In the genomic region with DNA sequence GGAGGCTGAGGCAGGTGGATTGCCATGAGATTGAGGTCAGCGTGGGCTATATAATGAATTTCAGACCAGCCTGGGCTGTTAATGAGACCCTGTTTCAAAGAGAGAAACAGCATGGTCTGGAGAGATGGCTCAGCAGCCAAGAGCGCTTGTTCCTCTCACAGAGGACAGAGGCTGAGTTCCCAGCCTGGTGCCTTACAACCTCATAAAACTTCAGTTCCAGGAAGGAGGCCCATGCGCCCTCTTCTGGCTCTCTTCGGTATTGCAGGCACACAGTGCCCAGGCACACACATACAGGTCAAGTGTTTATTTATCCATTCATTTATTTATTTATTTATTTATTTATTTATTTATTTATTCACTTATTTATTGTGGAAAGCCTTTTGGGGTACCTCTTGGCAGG, we compare ENCODE assay signal across 8 mouse cellular contexts. TPM values are rescaled to one million over a fixed set of nuclear protein-coding genes. Genes with fewer than 3 reads are reported as not detected.
DNase-seq lines count a peak whose midpoint lies in the region; ATAC-seq lines count a peak whose summit lies in the region.

No protein-coding gene starts in this region.

- H3K36me3 ChIP-seq in neural tube, embryonic 15.5 days: no peaks in the 10 kb centered on the region
- no peaks in the 10 kb centered on the region for H3K36me3 ChIP-seq in embryonic facial prominence, embryonic 14.5 days (ENCODE audit: control insufficient read depth, insufficient read depth, low read length)
- H3K36me3 ChIP-seq in hindbrain, embryonic 11.5 days (ENCODE audit: control insufficient read depth, insufficient read depth, low read length): no peaks in the 10 kb centered on the region
- no peaks in the 10 kb centered on the region for H3K36me3 ChIP-seq in midbrain, embryonic 13.5 days

- H3K27ac ChIP-seq in neural tube, embryonic 15.5 days (replicated peaks): no peak overlapping the region
- H3K27ac ChIP-seq in embryonic facial prominence, embryonic 14.5 days (replicated peaks; ENCODE audit: low read depth, low read length): no peak overlapping the region
- H3K27ac ChIP-seq in hindbrain, embryonic 11.5 days (ENCODE audit: low read depth, low read length): no peak overlapping the region
- H3K27ac ChIP-seq in midbrain, embryonic 13.5 days: no peak overlapping the region

- no peak overlapping the region for H3K4me2 ChIP-seq in neural tube, embryonic 15.5 days
- no peak overlapping the region for H3K4me2 ChIP-seq in embryonic facial prominence, embryonic 14.5 days (ENCODE audit: low read depth, low read length)
- no peak overlapping the region for H3K4me2 ChIP-seq in hindbrain, embryonic 11.5 days (replicated peaks; ENCODE audit: low read depth, low read length)
- no peak overlapping the region for H3K4me2 ChIP-seq in midbrain, embryonic 13.5 days (replicated peaks)

- no peaks in the 10 kb centered on the region for H3K4me1 ChIP-seq in neural tube, embryonic 15.5 days
- H3K4me1 ChIP-seq in embryonic facial prominence, embryonic 14.5 days (ENCODE audit: control insufficient read depth, insufficient read depth, low read length): no peaks in the 10 kb centered on the region
- H3K4me1 ChIP-seq in hindbrain, embryonic 11.5 days (replicated peaks; ENCODE audit: control insufficient read depth, insufficient read depth, low read length): no peaks in the 10 kb centered on the region
- H3K4me1 ChIP-seq in midbrain, embryonic 13.5 days (replicated peaks): no peaks in the 10 kb centered on the region

- no peak; the same call in 1 of the 2 replicates for ATAC-seq in neural tube, embryonic 15.5 days (ENCODE audit: low FRiP score)
- peak; percentile 70; the same call in 1 of the 2 replicates for ATAC-seq in embryonic facial prominence, embryonic 14.5 days (ENCODE audit: low read depth)
- peak; percentile 61; the same call in 1 of the 2 replicates for ATAC-seq in hindbrain, embryonic 11.5 days (ENCODE audit: low FRiP score)
- peak; percentile 65; the same call in 1 of the 2 replicates for ATAC-seq in midbrain, embryonic 13.5 days

- no peaks in the 10 kb centered on the region for H3K9me3 ChIP-seq in neural tube, embryonic 15.5 days (replicated peaks)
- H3K9me3 ChIP-seq in embryonic facial prominence, embryonic 14.5 days (ENCODE audit: control insufficient read depth, low read length): no peaks in the 10 kb centered on the region
- H3K9me3 ChIP-seq in hindbrain, embryonic 11.5 days (ENCODE audit: control insufficient read depth, low read length): no peaks in the 10 kb centered on the region
- H3K9me3 ChIP-seq in midbrain, embryonic 13.5 days: no peaks in the 10 kb centered on the region

- WGBS in neural tube, embryonic 15.5 days: 26% methylated on average over 4 of the region's 4 CpGs
- WGBS in embryonic facial prominence, embryonic 14.5 days: 31% methylated on average over 4 of the region's 4 CpGs
- whole genome bisulfite sequencing in hindbrain, embryonic 11.5 days: 33% methylated on average over 4 of the region's 4 CpGs
- 32% methylated on average over 4 of the region's 4 CpGs for WGBS in midbrain, embryonic 13.5 days

- H3K27me3 ChIP-seq in neural tube, embryonic 15.5 days (replicated peaks): no peaks in the 10 kb centered on the region
- no peaks in the 10 kb centered on the region for H3K27me3 ChIP-seq in embryonic facial prominence, embryonic 14.5 days (replicated peaks; ENCODE audit: control insufficient read depth, insufficient read depth, low read length)
- no peaks in the 10 kb centered on the region for H3K27me3 ChIP-seq in hindbrain, embryonic 11.5 days (ENCODE audit: control insufficient read depth, insufficient read depth, low read length)
- no peaks in the 10 kb centered on the region for H3K27me3 ChIP-seq in midbrain, embryonic 13.5 days

- H3K9ac ChIP-seq in neural tube, embryonic 15.5 days (replicated peaks): no peak overlapping the region
- H3K9ac ChIP-seq in embryonic facial prominence, embryonic 14.5 days (ENCODE audit: low read depth, low read length): no peak overlapping the region
- H3K9ac ChIP-seq in hindbrain, embryonic 11.5 days (ENCODE audit: low read depth, low read length): no peak overlapping the region
- H3K9ac ChIP-seq in midbrain, embryonic 13.5 days (replicated peaks): no peak overlapping the region

- DNase-seq in neural tube, embryonic 10.5 days (ENCODE audit: extremely low spot score, low spot score): peak; percentile 92
- DNase-seq in adrenal gland, postnatal 14 days: peak; percentile 70
- DNase-seq in embryonic facial prominence, embryonic 14.5 days (ENCODE audit: low spot score): peak; percentile 68
- peak; percentile 86 for DNase-seq in hindbrain, embryonic 11.5 days (ENCODE audit: low spot score)
- DNase-seq in left cerebral cortex, postnatal 4 days: peak; percentile 68
- DNase-seq in thymus, postnatal 4 days: peak; percentile 77

- intact Hi-C loops in left cerebral cortex, postnatal 4 days (cut with DNase I): loop anchor here (5.0 kb wide), 1 partner anchor 71 kb away; no protein-coding TSS in a partner anchor

- H3K4me3 ChIP-seq in neural tube, embryonic 15.5 days (replicated peaks): no peak overlapping the region
- no peak overlapping the region for H3K4me3 ChIP-seq in embryonic facial prominence, embryonic 14.5 days (ENCODE audit: low read depth, low read length)
- no peak overlapping the region for H3K4me3 ChIP-seq in hindbrain, embryonic 11.5 days (ENCODE audit: low read depth, low read length)
- no peak overlapping the region for H3K4me3 ChIP-seq in midbrain, embryonic 13.5 days (replicated peaks)

RNA-seq across cellular contexts. Expression of gene Tead4, which starts 7.7 kb away (rescaled TPM):
- 0.89 and 0.93 TPM in 2 replicates for polyA plus RNA-seq in neural tube, embryonic 15.5 days (2015; fragmentation: Nextera tagmentation; extraction: Ambion mirVana)
- 4.7 and 5.4 TPM in 2 replicates for total RNA-seq in adrenal gland, postnatal 14 days (2021)
- polyA plus RNA-seq in embryonic facial prominence, embryonic 14.5 days (2014; fragmentation: Nextera tagmentation; extraction: Ambion mirVana): 6.3 and 8.9 TPM in 2 replicates
- 1.4 and 1.7 TPM in 2 replicates for polyA plus RNA-seq in hindbrain, embryonic 11.5 days (2014; fragmentation: Nextera tagmentation; extraction: Ambion mirVana)
- 1 to 10 TPM; 1.2 to 1.6 TPM for total RNA-seq in left cerebral cortex, postnatal 4 days (2021)
- polyA plus RNA-seq in midbrain, embryonic 13.5 days (2015; fragmentation: Nextera tagmentation; extraction: Ambion mirVana): 0.23 and 0.65 TPM in 2 replicates

RNA-seq across cellular contexts. Expression of gene Tulp3, which starts 47.3 kb away (rescaled TPM):
- polyA plus RNA-seq in neural tube, embryonic 15.5 days (2015; fragmentation: Nextera tagmentation; extraction: Ambion mirVana): 19.1 and 21.8 TPM in 2 replicates
- total RNA-seq in adrenal gland, postnatal 14 days (2021): 28.9 and 36.7 TPM in 2 replicates
- 20.7 and 21.9 TPM in 2 replicates for polyA plus RNA-seq in embryonic facial prominence, embryonic 14.5 days (2014; fragmentation: Nextera tagmentation; extraction: Ambion mirVana)
- polyA plus RNA-seq in hindbrain, embryonic 11.5 days (2014; fragmentation: Nextera tagmentation; extraction: Ambion mirVana): 15.7 and 23.4 TPM in 2 replicates
- 10 to 100 TPM; 21.8 to 24.7 TPM for total RNA-seq in left cerebral cortex, postnatal 4 days (2021)
- polyA plus RNA-seq in midbrain, embryonic 13.5 days (2015; fragmentation: Nextera tagmentation; extraction: Ambion mirVana): 17.8 and 19.6 TPM in 2 replicates

RNA-seq across cellular contexts. Expression of gene Rhno1, which starts 54.4 kb away (rescaled TPM):
- 72.2 and 85.9 TPM in 2 replicates for polyA plus RNA-seq in neural tube, embryonic 15.5 days (2015; fragmentation: Nextera tagmentation; extraction: Ambion mirVana)
- 23.7 and 25.6 TPM in 2 replicates for total RNA-seq in adrenal gland, postnatal 14 days (2021)
- 87.0 and 109 TPM in 2 replicates for polyA plus RNA-seq in embryonic facial prominence, embryonic 14.5 days (2014; fragmentation: Nextera tagmentation; extraction: Ambion mirVana)
- polyA plus RNA-seq in hindbrain, embryonic 11.5 days (2014; fragmentation: Nextera tagmentation; extraction: Ambion mirVana): 164 and 173 TPM in 2 replicates
- 10 to 100 TPM; 35.5 to 36.8 TPM for total RNA-seq in left cerebral cortex, postnatal 4 days (2021)
- 132 and 136 TPM in 2 replicates for polyA plus RNA-seq in midbrain, embryonic 13.5 days (2015; fragmentation: Nextera tagmentation; extraction: Ambion mirVana)

RNA-seq across cellular contexts. Expression of gene Foxm1, which starts 54.5 kb away (rescaled TPM):
- polyA plus RNA-seq in neural tube, embryonic 15.5 days (2015; fragmentation: Nextera tagmentation; extraction: Ambion mirVana): 5.3 and 11.7 TPM in 2 replicates
- 15.0 and 16.7 TPM in 2 replicates for total RNA-seq in adrenal gland, postnatal 14 days (2021)
- 26.3 and 29.3 TPM in 2 replicates for polyA plus RNA-seq in embryonic facial prominence, embryonic 14.5 days (2014; fragmentation: Nextera tagmentation; extraction: Ambion mirVana)
- polyA plus RNA-seq in hindbrain, embryonic 11.5 days (2014; fragmentation: Nextera tagmentation; extraction: Ambion mirVana): 39.6 and 46.1 TPM in 2 replicates
- total RNA-seq in left cerebral cortex, postnatal 4 days (2021): 10 to 100 TPM in 1 of 2 experiments, 1 to 10 TPM in 1; 8.7 to 11.2 TPM
- 17.8 and 19.7 TPM in 2 replicates for polyA plus RNA-seq in midbrain, embryonic 13.5 days (2015; fragmentation: Nextera tagmentation; extraction: Ambion mirVana)
